Mouse (Mus musculus): Measurements from ENCODE around the gene Ak5.

Ak5 gene

GRCm38 (mm10) chr3:152432677-152433076 is 235.5 kb downstream of the Ak5 start:
- no peak for DNase-seq (ENCODE audit: low spot score)

GRCm38 (mm10) chr3:152428925-152429324 is 239.2 kb downstream of the Ak5 start:
- no peak for DNase-seq (ENCODE audit: low spot score)
